Mouse (Mus musculus) liver, adult 2 months (tissue): Measurements from ENCODE around the gene Eno3.

Source experiments
- CTCF ChIP-seq: fragments of 200-500 bp; IDR thresholded peaks from 2 replicates; pipeline ENCODE4 v1.5.1; 2011; ENCODE audit warnings: low read depth, low read length, control low read depth
- POLR2A ChIP-seq: fragments of 200-500 bp; IDR thresholded peaks from 2 replicates; pipeline ENCODE4 v1.6.1; 2011; ENCODE audit warnings: low read length, control low read depth; ENCODE audit not compliant: insufficient read depth; ENCODE audit errors: extremely low read depth

DNA sequence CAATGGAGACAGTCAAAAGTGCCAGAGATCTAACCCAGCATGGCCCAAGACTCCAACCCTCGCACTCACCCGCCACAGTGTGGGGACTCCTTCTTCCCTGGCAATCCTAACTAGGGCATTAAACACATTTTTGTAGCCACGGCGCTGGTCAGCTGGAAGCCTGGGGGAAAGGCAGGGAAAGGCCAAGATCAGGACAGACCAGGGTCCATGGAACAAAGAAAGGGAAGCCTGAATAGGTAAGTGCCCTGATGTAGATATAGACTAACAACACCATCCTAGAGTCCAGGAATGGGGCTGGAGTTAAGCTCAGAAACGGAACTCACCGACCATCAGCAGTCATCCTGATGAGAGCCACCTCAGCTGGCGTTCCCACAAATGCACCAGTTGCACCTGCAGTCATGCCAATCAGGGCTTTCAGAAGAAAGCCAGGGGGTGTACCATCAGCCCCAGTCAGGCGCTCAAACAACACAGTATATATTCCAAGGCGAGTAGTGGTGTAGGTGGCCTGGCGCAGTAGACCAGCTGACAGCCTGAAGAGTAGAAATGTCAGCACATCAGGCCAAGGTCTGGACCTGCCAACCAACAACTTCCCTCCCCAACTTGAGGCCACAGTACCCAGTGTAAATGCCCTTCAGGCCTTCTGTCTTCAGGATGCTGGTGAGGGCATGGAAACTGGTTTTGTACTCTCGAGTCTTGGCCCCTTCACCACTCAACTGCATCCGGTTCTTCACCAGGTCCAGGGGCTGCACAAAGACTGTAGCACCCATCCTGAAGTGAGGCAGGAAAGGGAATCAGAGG, 11.3 kb upstream of the Eno3 start:
- TF ChIP-seq CTCF (no peak), POLR2A (no peak)
